Mouse (Mus musculus) gastrocnemius, postnatal 4 days (tissue): ENCODE measurements around the gene Akap13. TPM values are rescaled to one million over a fixed set of nuclear protein-coding genes. Genes with fewer than 3 reads are reported as not detected.

Source experiments
- DNase-seq, 2 experiments: peaks; one replicate each; pipeline ENCODE4 v3.0.0; 2021 to 2022; ENCODE audit warnings: low spot score in 2 of 2, mixed read lengths in 2 of 2
- total RNA-seq, 2 experiments: library from RNA; stranded (reverse); gene quantifications; 2 replicates each; pipeline ENCODE4 v1.2.3; 2021

Akap13 gene
- total RNA-seq, 2 experiments from 2014 or later = 88.7 to 102 TPM

DNA sequence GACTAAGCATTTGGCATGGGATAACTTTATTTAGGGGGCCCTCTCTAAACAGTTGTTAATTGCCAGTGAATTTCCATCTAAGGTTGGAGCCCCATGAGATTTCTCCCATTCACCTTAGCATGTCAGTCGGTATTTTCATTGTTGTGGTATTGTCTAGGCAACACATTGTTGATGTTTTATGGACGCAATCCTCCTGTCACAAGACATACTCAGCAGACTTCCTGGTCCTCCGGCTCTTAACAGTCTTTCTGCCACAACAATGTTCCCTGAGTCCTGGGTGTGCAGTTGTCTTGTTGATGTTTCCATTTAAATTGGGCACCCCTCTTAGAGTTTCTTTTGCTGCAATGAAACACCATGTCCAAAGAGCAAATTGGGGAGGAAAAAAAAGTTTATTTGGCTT, 177.6 kb downstream of the Akap13 start:
- no peak for DNase-seq

DNA sequence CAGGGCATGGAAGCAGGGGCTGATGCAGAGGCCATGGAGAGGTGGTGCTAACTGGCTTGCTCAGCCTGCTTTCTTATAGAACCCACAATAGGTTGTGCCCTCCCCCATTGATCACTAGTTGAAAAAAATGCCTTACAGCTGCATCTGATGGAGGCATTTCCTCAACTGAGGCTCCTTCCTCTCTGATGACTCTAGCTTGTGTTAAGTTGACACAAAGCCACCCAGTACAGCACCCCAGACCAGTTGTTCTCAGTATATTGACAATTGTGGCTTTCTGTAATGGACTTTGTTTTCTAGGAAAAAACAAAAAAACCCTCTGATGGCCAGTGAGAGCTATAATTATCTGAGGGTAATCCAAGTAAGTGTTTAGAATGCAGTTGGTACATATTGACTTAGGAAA, 178.1 kb downstream of the Akap13 start:
- no peak for DNase-seq

GRCm38 (mm10) chr7:75633807-75634526, 178.6 kb downstream of the Akap13 start:
- no peak for DNase-seq

- no peak for DNase-seq
Measured at GRCm38 (mm10) chr7:75638769-75639168, 183.4 kb downstream of the Akap13 start.

DNA sequence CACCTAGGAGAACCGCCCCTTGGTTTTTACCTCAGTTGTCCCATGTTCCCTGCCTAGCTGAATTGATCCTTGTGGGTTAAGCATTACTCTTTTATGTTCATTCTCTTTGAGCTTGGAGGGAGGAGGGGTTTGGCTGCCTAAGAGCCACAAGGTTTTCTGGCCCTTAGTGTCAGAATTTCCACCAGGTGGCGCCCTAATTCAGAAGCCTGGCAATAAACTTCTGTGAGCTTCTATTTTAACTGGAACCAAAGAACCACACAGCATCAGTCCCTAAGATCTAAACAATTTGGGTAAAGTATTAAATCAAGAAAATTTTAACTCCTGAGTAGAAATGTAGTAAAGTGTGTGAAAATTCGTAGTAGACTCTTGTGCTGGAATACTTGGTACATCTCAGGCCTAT, 184.2 kb downstream of the Akap13 start:
- DNase-seq = peak; percentile 43 to 83

GRCm38 (mm10) chr7:75640074-75640473, 184.7 kb downstream of the Akap13 start:
- DNase-seq = no peak

GRCm38 (mm10) chr7:75640671-75641070, 185.3 kb downstream of the Akap13 start:
- no peak for DNase-seq

GRCm38 (mm10) chr7:75641415-75642177, 186.3 kb downstream of the Akap13 start:
- no peak for DNase-seq

DNA sequence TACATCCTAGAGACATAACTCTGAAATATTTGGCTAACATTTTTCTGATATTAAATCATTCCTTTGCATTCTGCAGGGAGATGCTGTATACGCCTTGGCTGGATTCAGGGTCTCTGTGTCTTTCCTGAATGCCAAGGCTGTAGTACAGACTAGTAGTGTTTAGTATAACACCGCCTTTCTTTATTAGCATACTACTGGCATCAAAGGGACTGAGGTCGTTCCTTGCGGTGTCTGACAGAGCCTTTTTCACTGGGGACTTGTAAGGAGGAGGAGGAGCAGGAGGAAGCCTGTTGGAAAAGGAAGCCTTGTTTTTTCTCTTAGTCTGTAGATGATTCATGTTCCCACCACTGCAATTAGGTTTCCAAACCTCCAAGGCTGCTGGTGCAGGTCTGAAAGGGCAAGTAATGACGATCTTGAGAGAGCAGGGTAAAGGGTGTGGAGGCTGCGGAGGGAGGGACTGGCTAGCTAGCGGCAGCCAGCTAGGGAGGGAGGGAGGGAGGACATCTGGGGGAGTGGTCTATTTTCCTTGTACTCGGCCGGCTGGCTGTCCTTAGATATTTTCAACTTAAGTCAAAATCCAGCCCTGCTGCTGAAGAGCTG, 186.9 kb downstream of the Akap13 start:
- DNase-seq = peak; percentile 30 to 54

DNA sequence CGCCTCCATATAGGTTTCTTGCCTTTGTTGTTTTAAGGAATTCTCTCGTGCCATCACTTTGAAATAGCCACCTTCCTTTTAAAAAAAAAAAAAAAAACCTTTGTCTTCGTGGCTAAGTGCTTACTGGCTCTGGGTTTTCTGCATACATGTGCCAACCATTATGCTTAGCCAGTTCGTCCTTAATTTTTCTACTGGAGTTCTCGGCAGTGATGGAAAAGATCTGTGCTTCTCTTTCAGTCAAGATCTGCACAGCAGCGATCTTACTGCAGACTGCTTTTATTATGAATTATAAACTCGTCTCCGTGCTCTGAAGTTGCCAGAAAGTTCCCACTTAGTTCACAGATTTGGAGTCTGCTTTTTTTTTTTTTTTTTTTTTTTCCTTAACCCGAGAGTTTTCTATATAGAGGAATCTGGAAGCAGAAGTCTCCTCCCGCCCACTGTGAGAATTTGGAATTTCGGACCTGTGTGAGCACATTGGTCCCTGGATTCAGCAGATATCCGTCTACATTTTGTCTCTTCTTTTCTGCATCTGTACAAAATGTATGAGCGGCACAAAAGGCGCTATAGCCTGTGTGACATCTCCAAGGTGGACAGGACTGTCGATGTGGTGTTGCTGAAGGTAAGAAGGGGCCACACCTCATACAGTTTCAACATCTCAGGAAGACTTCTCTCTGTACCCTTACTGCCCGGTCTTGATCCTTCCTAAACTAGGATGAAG, 187.7 kb downstream of the Akap13 start:
- no peak for DNase-seq

DNA sequence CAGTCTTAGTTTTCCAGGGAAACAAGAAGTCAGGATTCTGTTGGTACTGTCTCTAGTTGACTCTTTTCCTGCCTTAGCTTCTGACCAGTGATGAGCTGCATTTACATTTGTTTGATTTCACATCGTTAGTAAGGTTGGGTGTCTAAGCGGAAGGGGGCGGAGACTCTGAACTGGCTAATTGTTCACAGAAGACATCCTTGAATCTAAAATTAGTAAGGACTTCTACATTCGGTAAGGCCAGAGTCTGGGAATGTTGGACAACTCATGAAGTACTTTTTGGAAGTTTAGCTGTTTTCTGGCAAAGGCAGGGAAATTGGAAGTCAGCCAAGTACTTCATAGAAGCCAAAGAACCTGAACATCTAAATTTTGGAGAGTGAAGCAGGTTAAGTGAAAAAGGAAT, 188.7 kb downstream of the Akap13 start:
- no peak for DNase-seq

DNA sequence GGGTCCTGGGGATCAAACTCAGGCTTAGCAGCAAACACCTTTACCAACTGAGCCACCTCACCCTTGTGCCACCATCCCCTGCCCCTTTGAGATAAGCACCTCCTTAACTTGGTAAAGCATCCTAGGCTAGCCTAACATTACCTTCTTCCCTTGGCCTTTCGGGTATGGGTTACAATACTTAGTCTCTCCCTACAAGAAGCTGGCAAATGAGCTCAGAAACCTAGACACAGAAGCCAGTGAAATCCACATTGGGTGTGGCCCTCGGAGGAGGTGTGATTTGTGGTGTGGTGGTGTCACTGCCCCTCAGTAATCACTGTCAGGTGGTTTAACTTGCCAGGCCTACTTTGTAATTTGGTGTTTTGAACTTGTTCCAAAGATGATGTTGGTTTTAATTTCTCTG, 189.3 kb downstream of the Akap13 start:
- no peak for DNase-seq

DNA sequence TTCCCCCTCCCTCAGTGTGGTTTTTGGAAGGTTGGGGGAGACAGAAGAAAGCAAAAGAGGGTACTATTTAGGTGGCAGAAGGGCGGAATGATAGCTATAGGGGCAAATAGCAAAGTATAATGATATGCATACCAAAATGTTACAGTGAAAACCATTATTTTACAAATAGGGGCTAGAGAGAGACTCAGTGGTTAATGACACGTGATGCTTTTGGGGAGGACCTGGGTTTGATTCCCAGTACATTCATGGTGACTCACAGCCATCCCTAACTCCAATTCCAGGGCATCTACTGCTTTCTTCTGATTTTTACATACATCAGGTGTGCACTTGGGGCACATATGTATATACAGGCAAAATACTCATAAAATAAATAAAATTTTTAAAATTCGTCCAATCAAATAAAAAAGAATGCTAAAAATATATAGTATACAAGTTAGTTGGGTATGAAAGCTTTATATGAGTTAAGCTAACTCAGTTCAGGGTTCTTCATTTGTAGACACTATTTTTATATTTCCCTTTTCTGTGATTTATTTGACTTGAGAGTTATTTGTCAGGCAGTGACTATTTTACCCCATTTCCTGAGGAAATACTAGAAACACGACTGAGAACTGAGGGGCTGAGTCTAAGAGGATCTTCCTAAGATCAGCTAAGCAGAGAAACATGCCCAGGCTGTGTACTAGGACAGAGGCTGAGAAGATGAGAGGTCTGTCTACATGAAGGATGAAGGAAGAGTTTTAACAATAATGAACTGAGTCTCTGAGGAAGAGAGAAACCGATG, 190.0 kb downstream of the Akap13 start:
- DNase-seq = no peak

DNA sequence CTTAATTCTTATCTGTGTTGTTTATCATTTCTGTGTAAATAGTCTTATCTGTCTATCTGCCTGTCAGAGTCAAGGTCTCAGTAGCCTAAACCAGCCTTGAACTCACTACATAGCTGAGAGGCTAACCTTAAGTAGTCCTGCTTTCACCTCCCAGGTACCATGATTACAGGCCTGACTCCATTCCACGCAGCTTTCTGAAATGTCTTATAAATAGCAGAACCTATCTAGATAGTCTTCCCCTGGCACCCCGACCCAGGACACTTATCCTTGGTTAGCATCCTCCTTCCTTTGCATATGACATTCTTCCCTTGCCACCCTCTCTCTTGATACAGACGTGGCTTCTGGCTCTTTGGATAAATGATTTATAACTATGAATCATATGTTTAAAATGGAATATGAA, 192.7 kb downstream of the Akap13 start:
- no peak for DNase-seq

GRCm38 (mm10) chr7:75648961-75649360, 193.6 kb downstream of the Akap13 start:
- no peak for DNase-seq

- no peak for DNase-seq
Measured at GRCm38 (mm10) chr7:75649966-75650365, 194.6 kb downstream of the Akap13 start.

- no peak for DNase-seq
Measured at GRCm38 (mm10) chr7:75653684-75654317, 198.5 kb downstream of the Akap13 start.

DNA sequence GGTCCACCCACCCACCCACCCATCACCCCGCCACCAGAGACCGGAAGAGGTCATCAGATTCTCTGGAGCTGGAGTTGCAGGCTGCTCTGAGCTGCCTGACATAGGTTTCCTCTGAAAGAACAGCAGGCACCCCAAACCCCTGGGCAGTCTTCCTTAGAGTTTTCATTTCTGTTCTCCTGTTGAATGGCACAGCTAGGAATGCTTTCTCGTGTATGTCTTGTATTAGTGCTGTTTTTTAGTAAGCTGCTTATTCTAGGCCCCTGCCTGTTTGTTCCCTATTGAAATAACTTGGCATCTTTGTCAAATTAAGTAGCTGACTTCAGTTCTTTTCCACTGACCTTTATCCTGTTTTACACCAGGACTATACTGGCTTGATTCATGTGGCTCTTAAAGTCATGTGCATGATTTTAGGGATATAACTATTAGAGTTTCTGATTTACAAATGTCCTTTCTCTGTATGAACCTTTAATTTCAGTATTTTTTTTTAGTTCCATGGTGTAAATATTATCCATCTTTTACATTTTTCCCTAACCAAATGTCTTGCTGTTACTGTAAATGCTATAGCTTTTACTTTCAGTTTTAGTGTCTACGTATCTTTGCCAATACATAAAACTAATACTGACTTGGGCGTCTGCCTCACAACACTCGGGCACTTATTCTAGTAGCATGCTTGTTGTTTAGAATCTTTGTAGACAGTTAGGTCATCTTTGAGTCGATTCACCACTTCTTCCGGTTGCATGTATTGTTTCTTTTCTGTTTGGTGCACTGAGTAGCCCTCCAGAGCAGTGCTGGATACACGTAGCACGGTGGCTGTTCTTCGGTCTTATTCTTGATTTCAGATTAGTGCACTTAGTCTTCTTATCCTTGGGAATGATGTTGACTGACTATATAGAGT, 200.1 kb downstream of the Akap13 start:
- DNase-seq = no peak

- DNase-seq = no peak
Measured at GRCm38 (mm10) chr7:75656297-75656852, 201.0 kb downstream of the Akap13 start.
